Mouse (Mus musculus) G1E (cell line): ENCODE results near the gene Slc31a1.

Experiments used
- CTCF ChIP-seq: IDR thresholded peaks from 2 replicates; pipeline ENCODE4 v1.5.1; 2012; ENCODE audit warnings: low read depth, low read length, inconsistent platforms, mixed read lengths
- GATA1 ChIP-seq: IDR thresholded peaks from 2 replicates; pipeline ENCODE4 v1.6.1; 2012; ENCODE audit warnings: borderline replicate concordance, low read length, inconsistent platforms, mixed read lengths
- POLR2AphosphoS5 ChIP-seq: IDR thresholded peaks from 2 replicates; pipeline ENCODE4 v1.6.1; 2012; ENCODE audit warnings: low read depth, low read length, inconsistent platforms; ENCODE audit not compliant: insufficient replicate concordance
- TAL1 ChIP-seq: conservative IDR thresholded peaks from 2 replicates; pipeline ENCODE4 v1.6.1; 2012; ENCODE audit warnings: low read depth, low read length, inconsistent platforms, mixed read lengths

- TF ChIP-seq CTCF = no peak
- TF ChIP-seq GATA1 = no peak
- TF ChIP-seq POLR2AphosphoS5 = no peak
- no peak for TF ChIP-seq TAL1
These were observed 11.9 kb downstream of the Slc31a1 start for GRCm38 (mm10) chr4:62372410-62372809.
